In genomic region chr19:55719083-55719482, GRCm38 (mm10) we compare ENCODE assay signal across 28 mouse cellular contexts. TPM values are rescaled to one million over a fixed set of nuclear protein-coding genes. Genes with fewer than 3 reads are reported as not detected.
DNase-seq lines count a peak whose midpoint lies in the region; ATAC-seq and TF ChIP-seq lines count a peak whose summit lies in the region.
"Had no signal": no experiment of that assay in that cellular context is flagged by ENCODE, and none has a peak within 500 bp of the region (broad histone marks: within the 10 kb centered on the region; RNA-seq: fewer than 3 reads in every experiment).

No protein-coding gene starts in this region.

- TF ChIP-seq POLR2A in ES-Bruce4 (IDR thresholded peaks at IDR 0.05; ENCODE audit: insufficient read depth, low read length) = peak; percentile 84

- H3K9ac ChIP-seq in ES-Bruce4 (ENCODE audit: low read depth, poor library complexity, severe bottlenecking) = 0 out of 2 replicates have a peak overlapping the region, but pooled peaks have one; percentile 3
- H3K9ac ChIP-seq in midbrain, embryonic 13.5 days (replicated peaks) = no peak overlapping the region
- H3K9ac ChIP-seq: embryonic facial prominence, embryonic 12.5 days; heart, embryonic 12.5 days; hindbrain, embryonic 15.5 days; limb, embryonic 12.5 days had no signal

- TF ChIP-seq EP300 in ES-Bruce4 (IDR thresholded peaks at IDR 0.05; ENCODE audit: insufficient read depth, low read depth, low read length) = 0 out of 2 replicates have a peak, but pooled peaks have one; percentile 19

- 76% methylated on average over 6 of the region's 6 CpGs for WGBS in midbrain, embryonic 13.5 days

- no peaks in the 10 kb centered on the region for H3K36me3 ChIP-seq in ES-Bruce4 (ENCODE audit: control insufficient read depth, insufficient read depth, low read length, poor library complexity, severe bottlenecking)
- H3K36me3 ChIP-seq in midbrain, embryonic 13.5 days = no peaks in the 10 kb centered on the region
- H3K36me3 ChIP-seq: embryonic facial prominence, embryonic 12.5 days; heart, embryonic 12.5 days; hindbrain, embryonic 15.5 days; limb, embryonic 12.5 days had no signal

- H3K27ac ChIP-seq in ES-Bruce4 (ENCODE audit: insufficient read depth, low read length) = no peak overlapping the region
- H3K27ac ChIP-seq in midbrain, embryonic 13.5 days = no peak overlapping the region
- H3K27ac ChIP-seq: embryonic facial prominence, embryonic 12.5 days; hindbrain, embryonic 15.5 days; limb, embryonic 12.5 days; macrophage had no signal

- no peak overlapping the region for H3K4me2 ChIP-seq in midbrain, embryonic 13.5 days (replicated peaks)
- H3K4me2 ChIP-seq: embryonic facial prominence, embryonic 12.5 days; heart, embryonic 12.5 days; hindbrain, embryonic 15.5 days; limb, embryonic 12.5 days; liver, embryonic 11.5 days had no signal

- TF ChIP-seq CTCF in ES-Bruce4 (IDR thresholded peaks at IDR 0.05; ENCODE audit: low read depth, low read length) = no peak

- H3K27me3 ChIP-seq in ES-Bruce4 (ENCODE audit: control insufficient read depth, insufficient read depth, low read length, poor library complexity, severe bottlenecking) = no peaks in the 10 kb centered on the region
- H3K27me3 ChIP-seq in midbrain, embryonic 13.5 days = peaks cover 8% of the 10 kb centered on the region; the same call in 1 of the 2 replicates
- H3K27me3 ChIP-seq: embryonic facial prominence, embryonic 12.5 days; heart, embryonic 12.5 days; hindbrain, embryonic 15.5 days had no signal

- DNase-seq in thymus, postnatal 14 days = peak; percentile 11
- DNase-seq in thymus, postnatal 36 days = no peak
- DNase-seq in ZHBTc4 (ENCODE audit: low read depth, low spot score) = peak; percentile 95
- DNase-seq in testis, postnatal 10 days (ENCODE audit: low spot score) = peak; percentile 63
- no peak for DNase-seq in gastrocnemius, postnatal 10 days
- DNase-seq: adrenal gland, adult 2 months; adrenal gland, postnatal 36 days; B cell, adult 2 months; cerebellum, adult 8-10 months; cerebellum, postnatal 25 days; gastrocnemius, postnatal 36 days; heart, adult 18-20 months; kidney, adult 11 months; kidney, postnatal 14 days; midbrain, embryonic 14.5 days; right cerebral cortex, postnatal 4 days; thymus, adult 2 months had no signal

- ATAC-seq in midbrain, embryonic 13.5 days = no peak
- ATAC-seq: activated CD4-positive, CD25-positive, alpha-beta regulatory T cell, adult 4 months; forebrain, embryonic 14.5 days; inflammation-experienced regulatory T-cells, adult 6 months had no signal

- H3K4me1 ChIP-seq in ES-Bruce4 (ENCODE audit: control insufficient read depth, insufficient read depth, low read length) = peaks cover 10% of the 10 kb centered on the region
- no peaks in the 10 kb centered on the region for H3K4me1 ChIP-seq in midbrain, embryonic 13.5 days (replicated peaks)
- H3K4me1 ChIP-seq: hindbrain, embryonic 15.5 days had no signal

- no peaks in the 10 kb centered on the region for H3K9me3 ChIP-seq in ES-Bruce4 (replicated peaks; ENCODE audit: control insufficient read depth, insufficient read depth, low read length, poor library complexity, severe bottlenecking)
- no peaks in the 10 kb centered on the region for H3K9me3 ChIP-seq in midbrain, embryonic 13.5 days
- H3K9me3 ChIP-seq: embryonic facial prominence, embryonic 12.5 days; heart, embryonic 12.5 days; hindbrain, embryonic 15.5 days; limb, embryonic 12.5 days had no signal

- H3K4me3 ChIP-seq in ES-Bruce4 (ENCODE audit: low read depth, low read length) = peak overlapping the region; percentile 53
- H3K4me3 ChIP-seq in midbrain, embryonic 13.5 days (replicated peaks) = no peak overlapping the region
- H3K4me3 ChIP-seq: embryonic facial prominence, embryonic 12.5 days; heart, embryonic 12.5 days; hindbrain, embryonic 15.5 days; limb, embryonic 12.5 days had no signal

RNA-seq across cellular contexts. Expression of gene Tcf7l2, which starts 22.5 kb away (rescaled TPM):
- polyA plus RNA-seq in ES-Bruce4 (2011; ENCODE audit: insufficient read depth, insufficient read length, low read depth, missing spikeins) = 23.8 and 29.0 TPM in 2 replicates
- total RNA-seq in gastrocnemius, postnatal 10 days (2021) = 10 to 100 TPM; 18.2 to 27.3 TPM
- polyA plus RNA-seq in midbrain, embryonic 13.5 days (2015; fragmentation: Nextera tagmentation; extraction: Ambion mirVana) = 584 and 798 TPM in 2 replicates

Comparison
In these comparisons a context has a peak if more than half of its experiments do, and no peak if none do; other contexts are left out.
1. DNase-seq: peak in thymus, postnatal 14 days (single experiment), ZHBTc4 (single experiment) and testis, postnatal 10 days (single experiment); none in thymus, postnatal 36 days (0 of 2) and gastrocnemius, postnatal 10 days (single experiment).
2. RNA of gene Tcf7l2, which starts 22.5 kb away (polyA plus RNA-seq): 584 to 798 TPM in midbrain, embryonic 13.5 days; 23.8 to 29.0 TPM in ES-Bruce4; every median in the first group is over 10 times any median in the second.